Mouse (Mus musculus): ENCODE measurements around the gene Supt20.

DNA sequence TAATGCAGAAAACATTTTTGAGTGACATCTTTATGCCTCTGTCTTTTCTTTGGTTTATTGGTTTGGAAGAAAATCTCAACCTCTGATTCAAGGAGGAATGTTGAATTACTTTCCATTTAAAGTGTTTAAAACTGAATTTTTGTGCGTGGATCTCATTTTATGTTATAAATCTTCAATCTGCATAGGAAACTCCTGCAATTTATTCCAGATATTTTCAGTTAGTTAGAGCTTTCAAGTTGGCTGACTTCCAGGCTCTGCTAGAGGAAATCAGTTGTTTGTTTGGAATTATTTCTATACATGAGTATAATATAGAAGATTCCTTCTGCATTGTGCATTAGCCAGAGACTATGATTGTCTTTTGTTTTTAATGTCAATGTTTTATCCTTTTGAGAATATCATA is 49.8 kb upstream of the Supt20 start:
- TF ChIP-seq POLR2A (IDR thresholded peaks at IDR 0.05; ENCODE audit: extremely low read depth, insufficient read depth, low read length) (no peak), CTCF (IDR thresholded peaks at IDR 0.05; ENCODE audit: extremely low read depth, insufficient read depth, low read length) (no peak)
